In genomic region chr6:38874565-38875257, GRCm38 (mm10) we compare ENCODE assay signal across 7 mouse cellular contexts. TPM values are rescaled to one million over a fixed set of nuclear protein-coding genes. Genes with fewer than 3 reads are reported as not detected.
DNase-seq lines count a peak whose midpoint lies in the region; ATAC-seq lines count a peak whose summit lies in the region.

No protein-coding gene starts in this region.

- H3K4me3 ChIP-seq in embryonic facial prominence, embryonic 12.5 days = peak overlapping the region; percentile 99
- H3K4me3 ChIP-seq in hindbrain, embryonic 11.5 days (ENCODE audit: low read depth, low read length) = peak overlapping the region; percentile 98
- H3K4me3 ChIP-seq in liver, embryonic 12.5 days = peak overlapping the region; percentile 100
- H3K4me3 ChIP-seq in neural tube, embryonic 14.5 days (ENCODE audit: low read depth, low read length) = peak overlapping the region; percentile 98

- H3K9ac ChIP-seq in embryonic facial prominence, embryonic 12.5 days = peak overlapping the region; percentile 98
- peak overlapping the region; percentile 99 for H3K9ac ChIP-seq in hindbrain, embryonic 11.5 days (ENCODE audit: low read depth, low read length)
- H3K9ac ChIP-seq in liver, embryonic 12.5 days = peak overlapping the region; percentile 100
- H3K9ac ChIP-seq in neural tube, embryonic 14.5 days (replicated peaks; ENCODE audit: low read depth, low read length) = peak overlapping the region; percentile 100

- no peaks in the 10 kb centered on the region for H3K9me3 ChIP-seq in embryonic facial prominence, embryonic 12.5 days
- H3K9me3 ChIP-seq in hindbrain, embryonic 11.5 days (ENCODE audit: control insufficient read depth, low read length) = no peaks in the 10 kb centered on the region
- no peaks in the 10 kb centered on the region for H3K9me3 ChIP-seq in liver, embryonic 12.5 days (replicated peaks)
- H3K9me3 ChIP-seq in neural tube, embryonic 14.5 days (ENCODE audit: control insufficient read depth, low read length) = no peaks in the 10 kb centered on the region

- H3K27ac ChIP-seq in embryonic facial prominence, embryonic 12.5 days = peak overlapping the region; percentile 94
- peak overlapping the region; percentile 90 for H3K27ac ChIP-seq in hindbrain, embryonic 11.5 days (ENCODE audit: low read depth, low read length)
- H3K27ac ChIP-seq in liver, embryonic 12.5 days = peak overlapping the region; percentile 99
- H3K27ac ChIP-seq in neural tube, embryonic 14.5 days (ENCODE audit: low read depth, low read length) = peak overlapping the region; percentile 97

- H3K4me2 ChIP-seq in embryonic facial prominence, embryonic 12.5 days (replicated peaks) = peak overlapping the region; percentile 59
- peak overlapping the region; percentile 61 for H3K4me2 ChIP-seq in hindbrain, embryonic 11.5 days (replicated peaks; ENCODE audit: low read depth, low read length)
- peak overlapping the region; percentile 79 for H3K4me2 ChIP-seq in liver, embryonic 12.5 days
- H3K4me2 ChIP-seq in neural tube, embryonic 14.5 days (ENCODE audit: low read depth, low read length) = peak overlapping the region; percentile 59

- no peak for ATAC-seq in embryonic facial prominence, embryonic 12.5 days (ENCODE audit: insufficient number of reproducible peaks, insufficient read depth, low FRiP score, low TSS enrichment)
- ATAC-seq in hindbrain, embryonic 11.5 days (ENCODE audit: low FRiP score) = no peak
- 0 out of 2 replicates have a peak, but pooled peaks have one; percentile 37 for ATAC-seq in liver, embryonic 12.5 days
- ATAC-seq in neural tube, embryonic 14.5 days (ENCODE audit: low read depth) = no peak

- peaks cover 32% of the 10 kb centered on the region for H3K4me1 ChIP-seq in embryonic facial prominence, embryonic 12.5 days
- H3K4me1 ChIP-seq in hindbrain, embryonic 11.5 days (replicated peaks; ENCODE audit: control insufficient read depth, insufficient read depth, low read length) = peaks cover 11% of the 10 kb centered on the region
- H3K4me1 ChIP-seq in liver, embryonic 12.5 days = peaks cover 62% of the 10 kb centered on the region
- H3K4me1 ChIP-seq in neural tube, embryonic 14.5 days (ENCODE audit: control insufficient read depth, insufficient read depth, low read length) = peaks cover 30% of the 10 kb centered on the region

- H3K27me3 ChIP-seq in embryonic facial prominence, embryonic 12.5 days = no peaks in the 10 kb centered on the region
- no peaks in the 10 kb centered on the region for H3K27me3 ChIP-seq in hindbrain, embryonic 11.5 days (ENCODE audit: control insufficient read depth, insufficient read depth, low read length)
- no peaks in the 10 kb centered on the region for H3K27me3 ChIP-seq in liver, embryonic 12.5 days (replicated peaks)
- H3K27me3 ChIP-seq in neural tube, embryonic 14.5 days (ENCODE audit: control insufficient read depth, insufficient read depth, low read length) = peaks cover 3% of the 10 kb centered on the region; the same call in 1 of the 2 replicates

- peak; percentile 81 for DNase-seq in A20 (ENCODE audit: low read depth, low spot score)
- peak; percentile 20 to 33 for DNase-seq in CD8-positive naive resting alpha-beta T cell, adult 2 months (ENCODE audit: low read depth in 2 of 2, low spot score in 2 of 2)
- DNase-seq in hindbrain, embryonic 11.5 days (ENCODE audit: low spot score) = peak; percentile 65
- no peak for DNase-seq in ovary, postnatal 10 days (ENCODE audit: low spot score)

- H3K36me3 ChIP-seq in embryonic facial prominence, embryonic 12.5 days = no peaks in the 10 kb centered on the region
- no peaks in the 10 kb centered on the region for H3K36me3 ChIP-seq in hindbrain, embryonic 11.5 days (ENCODE audit: control insufficient read depth, insufficient read depth, low read length)
- H3K36me3 ChIP-seq in liver, embryonic 12.5 days = peaks cover 31% of the 10 kb centered on the region
- no peaks in the 10 kb centered on the region for H3K36me3 ChIP-seq in neural tube, embryonic 14.5 days (ENCODE audit: control insufficient read depth, insufficient read depth, low read length)

- WGBS in embryonic facial prominence, embryonic 12.5 days = 1% methylated on average over 23 of the region's 23 CpGs
- under 1% methylated on average over 23 of the region's 23 CpGs for WGBS in hindbrain, embryonic 11.5 days
- WGBS in liver, embryonic 12.5 days (ENCODE audit: insufficient replicate concordance) = under 1% methylated on average over 23 of the region's 23 CpGs
- under 1% methylated on average over 23 of the region's 23 CpGs for WGBS in neural tube, embryonic 14.5 days

RNA-seq across cellular contexts. Expression of gene Tbxas1, which starts 0.5 kb away (rescaled TPM):
- polyA plus RNA-seq in embryonic facial prominence, embryonic 12.5 days (2016; fragmentation: Nextera tagmentation; extraction: Ambion mirVana) = 1.4 and 2.2 TPM in 2 replicates
- 0.69 and 1.4 TPM in 2 replicates for polyA plus RNA-seq in hindbrain, embryonic 11.5 days (2014; fragmentation: Nextera tagmentation; extraction: Ambion mirVana)
- 11.3 and 12.9 TPM in 2 replicates for polyA plus RNA-seq in liver, embryonic 12.5 days (2016; fragmentation: Nextera tagmentation; extraction: Ambion mirVana)
- 1.7 and 2.0 TPM in 2 replicates for polyA plus RNA-seq in neural tube, embryonic 14.5 days (2014; fragmentation: Nextera tagmentation; extraction: Ambion mirVana)

RNA-seq across cellular contexts. Expression of gene Hipk2, which starts 1.3 kb away (rescaled TPM):
- 19.4 and 21.9 TPM in 2 replicates for polyA plus RNA-seq in embryonic facial prominence, embryonic 12.5 days (2016; fragmentation: Nextera tagmentation; extraction: Ambion mirVana)
- polyA plus RNA-seq in hindbrain, embryonic 11.5 days (2014; fragmentation: Nextera tagmentation; extraction: Ambion mirVana) = 26.6 and 38.4 TPM in 2 replicates
- polyA plus RNA-seq in liver, embryonic 12.5 days (2016; fragmentation: Nextera tagmentation; extraction: Ambion mirVana) = 26.8 and 28.9 TPM in 2 replicates
- 38.9 and 41.4 TPM in 2 replicates for polyA plus RNA-seq in neural tube, embryonic 14.5 days (2014; fragmentation: Nextera tagmentation; extraction: Ambion mirVana)
